Mouse (Mus musculus): ENCODE measurements at regions not wholly inside any gene's neighbourhood (a gene's known extent, or its start where the extent isn't known, plus 50 kb on each side); places are given as distances from the start of the nearest gene placed in this dataset.

DNA sequence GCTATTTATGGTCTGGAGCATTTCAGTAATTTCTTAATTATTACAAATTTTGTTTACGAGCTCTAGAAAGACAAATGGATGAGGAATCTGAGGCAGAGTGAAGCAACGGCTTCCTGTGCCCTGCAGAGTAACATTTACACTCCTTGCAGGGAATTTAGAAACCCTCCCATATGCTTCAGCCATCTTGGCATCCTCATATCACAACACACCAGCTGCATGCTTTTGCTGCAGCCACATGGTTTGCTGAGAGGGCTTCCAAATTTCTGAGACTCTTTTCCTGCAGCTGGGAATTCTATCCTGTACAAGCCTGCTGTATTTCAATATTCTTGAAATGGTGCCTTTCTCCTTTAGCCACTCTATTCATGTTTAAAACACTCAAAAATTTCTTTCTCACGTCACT, 91.4 kb downstream of the Rgs2 start:
- Histone ChIP-seq H3K4me3 (no peak overlapping the region), H3K9ac (no peak overlapping the region), H3K4me1 (no peaks in the 10 kb centered on the region), H3K27me3 (no peaks in the 10 kb centered on the region), H3K9me3 (no peaks in the 10 kb centered on the region), H3K4me2 (replicated peaks) (no peak overlapping the region), H3K27ac (no peak overlapping the region), H3K36me3 (no peaks in the 10 kb centered on the region)
- ATAC-seq (ENCODE audit: insufficient number of reproducible peaks, insufficient read depth, low FRiP score, low TSS enrichment) = no peak
- WGBS = 66% methylated on average over 3 of the region's 3 CpGs

- ATAC-seq (ENCODE audit: insufficient number of reproducible peaks, insufficient read depth, low FRiP score, low TSS enrichment) = no peak
- Histone ChIP-seq H3K27ac (no peak overlapping the region), H3K36me3 (no peaks in the 10 kb centered on the region), H3K4me1 (no peaks in the 10 kb centered on the region), H3K27me3 (no peaks in the 10 kb centered on the region), H3K9ac (no peak overlapping the region), H3K4me3 (no peak overlapping the region), H3K4me2 (replicated peaks) (no peak overlapping the region), H3K9me3 (no peaks in the 10 kb centered on the region)
- 71% methylated on average over 3 of the region's 3 CpGs for WGBS
Measured at GRCm38 (mm10) chr1:143911230-143911629, 92.7 kb downstream of the Rgs2 start.

- no peak for ATAC-seq (ENCODE audit: insufficient number of reproducible peaks, insufficient read depth, low FRiP score, low TSS enrichment)
- H3K9ac ChIP-seq = no peak overlapping the region
- no peak overlapping the region for H3K4me3 ChIP-seq
- H3K27ac ChIP-seq = no peak overlapping the region
- H3K4me2 ChIP-seq (replicated peaks) = no peak overlapping the region
- H3K36me3 ChIP-seq = no peaks in the 10 kb centered on the region
- H3K27me3 ChIP-seq = no peaks in the 10 kb centered on the region
- H3K4me1 ChIP-seq = no peaks in the 10 kb centered on the region
- no peaks in the 10 kb centered on the region for H3K9me3 ChIP-seq
Measured at GRCm38 (mm10) chr1:143910530-143910929, 93.4 kb downstream of the Rgs2 start.

- H3K4me1 ChIP-seq = no peaks in the 10 kb centered on the region
- no peak for ATAC-seq (ENCODE audit: insufficient number of reproducible peaks, insufficient read depth, low FRiP score, low TSS enrichment)
- H3K36me3 ChIP-seq = no peaks in the 10 kb centered on the region
- no peak overlapping the region for H3K4me2 ChIP-seq (replicated peaks)
- H3K9ac ChIP-seq = no peak overlapping the region
- 67% methylated on average over 6 of the region's 6 CpGs for WGBS
- H3K27ac ChIP-seq = no peak overlapping the region
- no peaks in the 10 kb centered on the region for H3K27me3 ChIP-seq
- no peaks in the 10 kb centered on the region for H3K9me3 ChIP-seq
- H3K4me3 ChIP-seq = no peak overlapping the region
Measured at GRCm38 (mm10) chr1:143907312-143907711, 96.6 kb downstream of the Rgs2 start.

GRCm38 (mm10) chr1:143906881-143907280, 97.1 kb downstream of the Rgs2 start:
- no peaks in the 10 kb centered on the region for H3K9me3 ChIP-seq
- no peak overlapping the region for H3K4me3 ChIP-seq
- H3K9ac ChIP-seq = no peak overlapping the region
- no peak overlapping the region for H3K4me2 ChIP-seq (replicated peaks)
- no peak for ATAC-seq (ENCODE audit: insufficient number of reproducible peaks, insufficient read depth, low FRiP score, low TSS enrichment)
- no peaks in the 10 kb centered on the region for H3K36me3 ChIP-seq
- no peak overlapping the region for H3K27ac ChIP-seq
- no peaks in the 10 kb centered on the region for H3K4me1 ChIP-seq
- no peaks in the 10 kb centered on the region for H3K27me3 ChIP-seq

DNA sequence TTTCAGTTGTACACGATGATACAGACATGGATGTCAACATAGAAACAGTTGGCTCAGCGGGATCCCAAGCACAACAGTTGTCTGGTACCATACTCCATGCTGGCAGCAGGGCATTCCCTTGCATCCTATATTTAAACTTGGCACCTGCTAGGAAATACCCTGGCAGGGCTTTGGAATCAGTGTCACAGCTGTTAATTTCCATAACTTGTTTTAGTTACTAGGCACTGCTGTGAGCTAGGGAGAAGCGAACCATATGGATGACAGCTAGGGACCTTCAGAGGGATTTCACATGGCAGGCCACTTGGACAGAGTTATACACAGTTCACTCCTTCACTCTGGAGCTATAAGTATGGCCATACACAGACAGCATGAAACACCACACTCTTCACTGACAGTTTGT, 100.0 kb downstream of the Rgs2 start:
- no peak overlapping the region for H3K4me3 ChIP-seq
- no peaks in the 10 kb centered on the region for H3K9me3 ChIP-seq
- no peak overlapping the region for H3K27ac ChIP-seq
- no peaks in the 10 kb centered on the region for H3K36me3 ChIP-seq
- no peak for ATAC-seq (ENCODE audit: insufficient number of reproducible peaks, insufficient read depth, low FRiP score, low TSS enrichment)
- no peaks in the 10 kb centered on the region for H3K27me3 ChIP-seq
- H3K9ac ChIP-seq = no peak overlapping the region
- H3K4me2 ChIP-seq (replicated peaks) = no peak overlapping the region
- WGBS = 89% methylated on average over 3 of the region's 3 CpGs
- H3K4me1 ChIP-seq = no peaks in the 10 kb centered on the region

GRCm38 (mm10) chr1:143903234-143903633, 100.7 kb downstream of the Rgs2 start:
- no peaks in the 10 kb centered on the region for H3K4me1 ChIP-seq
- H3K36me3 ChIP-seq = no peaks in the 10 kb centered on the region
- H3K9me3 ChIP-seq = no peaks in the 10 kb centered on the region
- ATAC-seq (ENCODE audit: insufficient number of reproducible peaks, insufficient read depth, low FRiP score, low TSS enrichment) = no peak
- H3K4me2 ChIP-seq (replicated peaks) = no peak overlapping the region
- H3K9ac ChIP-seq = no peak overlapping the region
- no peak overlapping the region for H3K4me3 ChIP-seq
- WGBS = 75% methylated on average over 5 of the region's 5 CpGs
- no peaks in the 10 kb centered on the region for H3K27me3 ChIP-seq
- H3K27ac ChIP-seq = no peak overlapping the region

DNA sequence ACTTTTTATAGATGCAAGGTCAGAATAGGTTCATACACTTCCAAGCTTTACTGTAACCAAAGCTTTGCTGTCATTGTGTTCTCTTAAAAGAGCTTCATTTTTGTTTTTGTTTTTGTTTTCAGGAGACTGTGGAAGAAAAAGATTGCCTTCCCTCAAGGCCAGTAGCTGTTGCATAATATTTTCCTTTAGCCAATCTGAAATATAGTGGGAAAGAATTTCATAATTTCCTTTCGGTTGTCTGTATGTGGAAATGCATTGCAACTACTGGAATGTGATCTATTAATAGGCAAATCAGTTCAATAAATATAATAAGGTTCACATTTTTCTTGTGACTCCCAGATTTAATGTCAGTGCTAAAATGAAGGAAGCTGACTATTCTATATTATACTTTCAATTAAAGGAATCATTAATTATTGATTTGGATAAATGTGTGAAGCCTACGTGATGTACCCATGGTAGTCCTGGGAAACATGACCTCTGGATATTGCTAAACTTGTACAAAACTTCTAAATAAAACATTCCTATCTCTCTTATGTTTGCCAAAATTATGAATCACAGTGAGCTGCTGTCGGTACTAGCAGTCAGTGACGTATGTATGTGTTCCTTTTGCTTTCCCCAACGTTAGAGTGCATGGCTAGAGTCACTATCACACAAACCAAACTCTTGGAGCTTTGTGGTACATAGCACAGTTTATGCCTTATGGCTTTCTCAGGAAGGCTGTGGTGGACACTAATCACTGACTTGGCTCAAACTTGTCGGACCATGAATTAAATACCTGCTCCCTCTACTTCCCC, 102.6 kb downstream of the Rgs2 start:
- Histone ChIP-seq H3K4me3 (no peak overlapping the region), H3K27ac (no peak overlapping the region), H3K36me3 (no peaks in the 10 kb centered on the region), H3K9ac (no peak overlapping the region), H3K4me1 (no peaks in the 10 kb centered on the region), H3K4me2 (replicated peaks) (no peak overlapping the region), H3K27me3 (no peaks in the 10 kb centered on the region), H3K9me3 (no peaks in the 10 kb centered on the region)
- ATAC-seq (ENCODE audit: insufficient number of reproducible peaks, insufficient read depth, low FRiP score, low TSS enrichment) = no peak
- 94% methylated on average over 6 of the region's 6 CpGs for WGBS

DNA sequence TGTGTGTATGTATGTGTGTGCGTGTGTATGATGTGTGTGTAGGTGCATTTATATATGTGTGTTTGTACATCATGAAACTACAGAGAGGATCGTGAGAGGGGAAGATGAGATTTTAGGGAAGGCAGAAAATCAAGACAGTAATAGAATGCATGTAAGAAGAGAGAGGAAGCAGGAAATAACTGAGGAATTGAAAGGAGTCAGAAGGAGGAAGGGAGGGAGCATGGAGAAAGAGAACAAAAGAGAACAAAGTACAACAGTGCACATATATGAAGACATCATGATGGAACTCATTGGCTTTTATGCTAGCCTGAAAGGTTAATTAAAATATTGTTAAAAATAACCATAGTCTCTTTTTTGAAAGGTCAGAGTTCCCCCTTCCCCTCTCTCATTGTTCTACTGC, 111.4 kb downstream of the Uchl5 start:
- H3K36me3 ChIP-seq = no peaks in the 10 kb centered on the region
- no peaks in the 10 kb centered on the region for H3K4me1 ChIP-seq
- H3K9me3 ChIP-seq = no peaks in the 10 kb centered on the region
- H3K4me2 ChIP-seq (replicated peaks) = no peak overlapping the region
- H3K27me3 ChIP-seq = no peaks in the 10 kb centered on the region
- no peak overlapping the region for H3K27ac ChIP-seq
- ATAC-seq (ENCODE audit: insufficient number of reproducible peaks, insufficient read depth, low FRiP score, low TSS enrichment) = no peak
- H3K9ac ChIP-seq = no peak overlapping the region
- WGBS = 91% methylated on average over 2 of the region's 2 CpGs
- no peak overlapping the region for H3K4me3 ChIP-seq

- no peaks in the 10 kb centered on the region for H3K4me1 ChIP-seq
- H3K27ac ChIP-seq = no peak overlapping the region
- no peak overlapping the region for H3K9ac ChIP-seq
- no peaks in the 10 kb centered on the region for H3K9me3 ChIP-seq
- no peaks in the 10 kb centered on the region for H3K27me3 ChIP-seq
- H3K36me3 ChIP-seq = no peaks in the 10 kb centered on the region
- no peak overlapping the region for H3K4me3 ChIP-seq
- no peak overlapping the region for H3K4me2 ChIP-seq (replicated peaks)
- 85% methylated on average over 5 of the region's 5 CpGs for WGBS
- no peak for ATAC-seq (ENCODE audit: insufficient number of reproducible peaks, insufficient read depth, low FRiP score, low TSS enrichment)
Measured at GRCm38 (mm10) chr1:143888065-143888464, 111.0 kb downstream of the Uchl5 start.

GRCm38 (mm10) chr1:143886014-143886413, 108.9 kb downstream of the Uchl5 start:
- H3K27ac ChIP-seq = no peak overlapping the region
- H3K9me3 ChIP-seq = no peaks in the 10 kb centered on the region
- no peak for ATAC-seq (ENCODE audit: insufficient number of reproducible peaks, insufficient read depth, low FRiP score, low TSS enrichment)
- H3K9ac ChIP-seq = no peak overlapping the region
- H3K4me1 ChIP-seq = 0 out of 2 replicates have a peak, but pooled peaks cover 3% of the 10 kb centered on the region
- 65% methylated on average over 1 of the region's 1 CpGs for WGBS
- H3K4me3 ChIP-seq = no peak overlapping the region
- no peaks in the 10 kb centered on the region for H3K36me3 ChIP-seq
- H3K4me2 ChIP-seq (replicated peaks) = no peak overlapping the region
- H3K27me3 ChIP-seq = no peaks in the 10 kb centered on the region

DNA sequence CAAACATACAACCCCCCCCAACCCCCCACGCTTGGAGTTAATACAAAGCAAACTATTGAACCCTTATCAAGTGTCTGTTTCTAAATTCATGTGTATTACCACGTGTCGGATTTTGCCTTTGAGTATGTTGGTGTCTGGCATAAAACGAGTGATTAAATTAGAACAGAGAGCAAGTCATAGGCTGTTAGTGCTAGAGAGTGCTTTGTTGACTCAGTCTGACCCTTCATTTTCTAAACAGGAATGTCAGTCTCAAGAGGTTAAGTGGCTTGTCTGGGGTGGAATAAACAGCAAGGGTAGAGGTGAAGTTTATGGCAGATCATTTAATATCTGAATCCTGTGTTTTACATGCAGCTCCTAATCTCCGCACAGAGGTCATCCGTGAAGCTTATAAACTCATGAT, 104.1 kb downstream of the Uchl5 start:
- H3K9me3 ChIP-seq = no peaks in the 10 kb centered on the region
- H3K4me1 ChIP-seq = 0 out of 2 replicates have a peak, but pooled peaks cover 7% of the 10 kb centered on the region
- no peak overlapping the region for H3K4me3 ChIP-seq
- no peak for ATAC-seq (ENCODE audit: insufficient number of reproducible peaks, insufficient read depth, low FRiP score, low TSS enrichment)
- H3K27ac ChIP-seq = no peak overlapping the region
- H3K27me3 ChIP-seq = no peaks in the 10 kb centered on the region
- 39% methylated on average over 6 of the region's 6 CpGs for WGBS
- no peak overlapping the region for H3K9ac ChIP-seq
- no peaks in the 10 kb centered on the region for H3K36me3 ChIP-seq
- H3K4me2 ChIP-seq (replicated peaks) = no peak overlapping the region

Measured in embryonic facial prominence, embryonic 12.5 days (tissue).